Mouse (Mus musculus) erythroblast, embryonic 14.5 days (primary cell): ENCODE data around the gene Ttc16.

ENCODE experiments used
- GATA1 ChIP-seq: IDR thresholded peaks from 2 replicates; pipeline ENCODE4 v1.6.1; 2012; ENCODE audit warnings: low read length, inconsistent platforms, mixed read lengths
- TAL1 ChIP-seq: IDR thresholded peaks from 3 replicates; pipeline ENCODE4 v1.6.1; 2012; ENCODE audit warnings: low read length, inconsistent platforms, mixed read lengths

- TF ChIP-seq TAL1 (no peak), GATA1 (no peak)
Observed at GRCm38 (mm10) chr2:32736306-32736829, 39.1 kb downstream of the Ttc16 start.
